Mouse (Mus musculus) urinary bladder, postnatal 4 days (tissue): ENCODE data around the gene Fer1l5.

Experiments used
- DNase-seq, 2 experiments: peaks; one replicate each; pipeline ENCODE4 v3.0.0; 2021 to 2022; ENCODE audit warnings: low spot score in 2 of 2

The Fer1l5 gene

GRCm38 (mm10) chr1:36432999-36433398, 60.9 kb downstream of the Fer1l5 start:
- no peak for DNase-seq

DNA sequence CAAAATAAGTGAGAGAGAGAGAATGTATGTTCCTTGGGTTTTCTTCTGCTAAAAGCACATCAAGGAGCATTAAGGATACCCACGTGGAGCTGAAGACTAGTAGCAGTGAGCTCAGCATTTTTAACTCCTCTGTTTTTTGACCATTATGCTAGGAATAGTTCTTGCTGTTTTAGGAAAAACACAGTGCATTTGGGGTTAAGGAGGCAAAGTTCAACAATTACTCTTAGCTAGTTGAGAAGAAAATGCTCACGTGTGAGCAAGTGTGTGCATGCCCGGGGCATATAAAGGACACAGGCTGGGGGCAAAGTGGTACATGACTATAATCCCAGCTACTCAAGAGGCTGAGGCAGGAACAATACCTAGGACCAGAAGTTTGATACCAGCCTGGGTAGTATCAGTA, 61.5 kb downstream of the Fer1l5 start:
- no peak for DNase-seq

- no peak for DNase-seq
These were observed 63.0 kb downstream of the Fer1l5 start for GRCm38 (mm10) chr1:36435071-36435470.

GRCm38 (mm10) chr1:36436515-36436914, 64.4 kb downstream of the Fer1l5 start:
- DNase-seq, result no peak

DNA sequence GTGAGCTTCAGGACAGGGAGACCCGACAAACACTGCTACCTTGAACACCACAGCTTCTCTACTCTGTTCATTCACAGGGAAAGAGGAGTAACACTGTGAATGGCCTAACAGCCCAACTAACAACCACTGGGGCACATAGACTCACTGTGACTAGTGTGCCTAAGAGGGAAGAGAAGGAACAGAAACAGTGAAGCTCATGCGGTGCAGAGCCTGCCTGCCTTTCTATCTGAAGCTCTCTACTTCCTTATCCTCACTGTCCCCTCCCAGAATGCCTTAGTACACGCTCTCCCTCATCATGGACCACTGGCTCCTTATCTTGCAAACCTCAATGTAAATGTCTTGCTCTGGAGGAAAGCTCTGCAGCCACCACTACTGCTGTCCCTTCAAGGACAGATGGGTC, 65.1 kb downstream of the Fer1l5 start:
- no peak for DNase-seq

GRCm38 (mm10) chr1:36441101-36441500, 69.0 kb downstream of the Fer1l5 start:
- DNase-seq, result no peak

- peak; percentile 92 to 96 for DNase-seq
These were observed 72.7 kb downstream of the Fer1l5 start, which contains the start of gene Lman2l for GRCm38 (mm10) chr1:36444471-36445464. TSS of gene Lman2l (minus strand) at chr1:36445271.

GRCm38 (mm10) chr1:36445508-36445907, 73.4 kb downstream of the Fer1l5 start:
- no peak for DNase-seq

DNA sequence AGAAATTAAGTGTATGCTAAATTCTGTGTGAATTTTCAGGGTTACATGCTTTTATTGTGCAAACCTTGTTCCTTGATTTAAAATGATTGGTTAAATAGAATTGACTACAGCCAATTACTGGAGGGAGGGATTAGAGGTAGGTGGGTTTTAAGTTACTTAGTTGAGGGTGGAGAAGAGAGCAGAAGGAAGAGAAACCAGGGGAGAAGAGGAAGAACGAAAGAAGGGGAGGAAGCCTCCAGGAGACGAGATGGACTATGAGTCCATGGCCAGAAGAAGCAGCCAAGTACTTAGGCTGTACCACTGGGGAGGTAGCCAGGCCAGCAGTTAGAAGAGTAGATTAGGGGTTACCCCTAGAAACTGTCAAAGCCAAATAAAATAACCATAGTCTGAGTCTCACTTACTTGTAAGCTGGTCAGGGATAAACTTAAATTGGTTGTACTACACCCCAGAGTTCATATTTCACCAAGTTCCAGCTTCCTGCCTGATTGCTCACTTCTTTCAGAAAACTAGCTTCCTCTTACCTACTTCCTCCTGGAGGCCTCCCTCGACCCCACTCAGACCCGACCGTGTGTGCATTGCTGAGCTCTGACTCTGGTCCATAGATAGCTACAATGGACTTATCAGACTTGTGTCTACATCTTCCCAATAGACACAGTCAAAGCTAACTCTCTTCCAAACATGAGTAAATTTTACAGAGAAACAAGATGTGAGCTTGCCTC, 74.2 kb downstream of the Fer1l5 start:
- DNase-seq, result no peak

DNA sequence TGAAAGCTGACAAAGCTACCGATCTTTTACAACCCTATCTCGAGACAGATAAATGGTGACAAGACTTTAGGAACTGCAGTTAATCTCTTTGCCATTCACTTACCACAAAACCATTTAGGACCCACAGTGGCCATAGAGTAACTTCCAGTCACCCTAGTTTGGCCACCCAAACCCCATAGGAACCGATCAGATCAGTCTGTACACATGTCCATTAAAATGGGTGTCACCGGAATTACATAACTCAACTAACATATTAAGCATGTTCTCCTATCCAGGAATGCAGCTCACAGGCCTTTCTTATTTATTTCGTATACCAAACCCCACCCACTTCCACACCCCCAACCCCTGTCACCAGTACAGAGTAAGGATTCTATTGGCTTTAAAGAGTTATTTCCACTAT, 74.8 kb downstream of the Fer1l5 start:
- no peak for DNase-seq

DNA sequence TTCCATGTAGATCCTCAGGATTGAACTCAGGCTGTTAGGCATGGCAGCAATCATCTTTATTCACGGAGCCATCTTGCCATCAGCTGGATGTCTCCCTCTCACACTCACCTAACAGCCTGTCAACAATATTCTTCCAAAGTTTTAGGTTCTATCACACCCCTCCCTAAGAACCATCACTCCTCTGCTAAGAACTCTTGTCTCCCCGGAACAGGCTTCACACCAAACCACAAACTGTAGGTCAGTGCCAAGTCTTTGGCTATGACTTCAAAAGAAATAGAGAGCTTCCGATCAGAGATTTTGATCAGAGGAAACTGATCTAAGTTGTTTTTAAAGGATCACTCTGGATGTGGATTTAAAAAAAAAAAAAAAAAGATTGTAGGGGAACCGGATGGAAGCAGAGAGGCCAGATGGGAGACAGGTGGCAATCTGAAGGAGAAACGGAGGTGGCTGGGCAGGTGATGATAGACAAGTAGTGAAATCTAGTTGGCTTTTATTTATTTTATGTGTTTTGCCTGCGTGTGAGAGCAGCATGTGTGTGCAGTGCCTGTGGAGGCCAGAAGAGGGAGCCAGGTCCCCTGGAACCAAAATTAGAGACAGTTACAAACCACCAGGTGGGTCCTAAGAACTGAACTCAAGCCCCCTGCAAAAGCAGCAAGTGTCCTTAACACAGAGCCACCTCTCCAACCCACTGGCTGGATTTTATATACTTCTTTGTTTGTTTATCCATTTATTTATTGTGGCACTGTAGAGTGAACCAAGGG, 82.1 kb downstream of the Fer1l5 start:
- DNase-seq, result no peak

- no peak for DNase-seq
These were observed 85.4 kb downstream of the Fer1l5 start for GRCm38 (mm10) chr1:36457388-36458014.

DNA sequence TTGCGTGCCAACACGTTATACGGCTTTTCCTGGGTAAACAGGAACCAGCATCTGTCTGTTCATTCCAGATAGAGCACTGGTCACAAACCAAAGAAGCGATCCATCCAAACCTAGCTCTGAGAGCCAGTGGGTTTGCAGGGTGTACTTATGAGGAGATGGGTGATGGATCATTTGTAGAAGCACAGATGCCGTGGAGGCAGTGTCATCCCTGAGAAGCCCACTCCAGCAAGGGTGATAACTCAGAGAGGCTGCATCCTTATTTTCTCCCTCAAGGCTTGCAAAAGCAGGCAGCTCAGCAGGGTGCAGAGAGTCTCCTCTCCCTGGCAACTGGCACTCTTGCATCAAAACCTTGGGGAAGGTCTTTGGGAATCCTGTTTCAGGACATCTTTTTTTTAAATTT, 86.1 kb downstream of the Fer1l5 start:
- no peak for DNase-seq

- DNase-seq, result no peak
These were observed 89.7 kb downstream of the Fer1l5 start for GRCm38 (mm10) chr1:36461829-36462228.

DNA sequence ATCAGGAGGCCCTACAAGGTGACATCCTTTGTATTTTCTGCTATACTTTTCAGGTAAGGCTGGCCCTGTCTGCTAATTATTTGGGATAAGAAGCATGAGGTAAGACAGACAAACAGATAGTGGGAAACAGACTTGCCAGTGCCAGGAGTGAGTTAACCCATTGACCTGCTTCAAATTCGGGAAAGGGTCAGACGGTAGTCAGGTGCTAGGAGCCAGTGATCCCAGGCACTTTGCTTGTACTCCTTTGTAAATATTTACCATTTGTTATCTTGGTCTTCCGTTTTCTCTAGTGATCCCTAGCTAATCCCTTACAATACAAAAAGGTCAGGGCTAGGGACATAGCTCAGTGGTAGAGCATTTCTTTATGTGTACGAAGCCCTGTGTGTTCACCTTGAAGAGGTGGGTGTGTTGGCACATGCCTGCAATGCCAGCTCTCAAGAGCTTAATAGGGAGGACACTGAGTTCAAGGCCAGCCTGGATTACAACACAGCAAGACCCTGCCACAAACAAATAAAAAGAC, 93.6 kb downstream of the Fer1l5 start:
- DNase-seq, result no peak

- DNase-seq, result no peak
These were observed 95.4 kb downstream of the Fer1l5 start for GRCm38 (mm10) chr1:36467446-36467845.

DNA sequence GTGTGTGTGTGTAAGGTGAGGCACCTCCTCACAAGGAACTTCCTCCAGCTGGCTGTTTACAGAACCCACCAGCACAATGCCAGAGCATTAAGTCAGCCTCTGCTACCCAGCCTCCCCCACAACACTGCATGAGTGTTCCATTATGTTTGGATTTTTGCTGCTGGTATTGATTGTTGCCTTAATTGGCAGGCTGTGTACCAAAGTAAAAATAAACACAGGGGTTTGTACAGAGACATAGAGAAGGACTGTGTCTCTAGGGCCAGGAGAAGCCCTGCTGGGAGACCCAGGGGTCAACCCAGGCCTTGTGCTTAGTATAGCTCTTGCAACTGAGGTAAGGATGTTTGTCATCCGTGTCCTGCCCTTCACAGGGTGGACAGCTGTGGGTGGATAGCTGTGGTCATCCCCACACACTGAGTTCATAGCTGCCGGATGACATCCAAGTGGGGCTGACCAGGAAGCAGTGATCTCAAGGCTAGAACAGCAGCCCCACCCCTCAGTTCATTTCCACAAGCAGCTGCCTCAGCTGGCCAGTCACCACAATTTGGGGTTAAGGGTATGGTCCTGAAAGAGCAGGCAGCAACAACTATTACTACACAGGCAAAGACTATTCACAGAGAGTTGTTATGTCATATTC, 97.8 kb downstream of the Fer1l5 start:
- DNase-seq, result peak in 1 of 2 experiments; percentile 30

GRCm38 (mm10) chr1:36471181-36472105, 99.4 kb downstream of the Fer1l5 start, which contains the start of gene Cnnm4:
TSS of gene Cnnm4 (plus strand) at chr1:36471620.
- DNase-seq, result peak; percentile 84 to 88
